Mouse (Mus musculus) cerebellum, postnatal 4 days (tissue): Measurements from ENCODE around the gene Gm49336.

Experiments
- DNase-seq, 2 experiments: peaks; one replicate each; pipeline ENCODE4 v3.0.0; 2022; ENCODE audit warnings: low spot score in 2 of 2, mixed read lengths in 1 of 2

Gene Gm49336

DNA sequence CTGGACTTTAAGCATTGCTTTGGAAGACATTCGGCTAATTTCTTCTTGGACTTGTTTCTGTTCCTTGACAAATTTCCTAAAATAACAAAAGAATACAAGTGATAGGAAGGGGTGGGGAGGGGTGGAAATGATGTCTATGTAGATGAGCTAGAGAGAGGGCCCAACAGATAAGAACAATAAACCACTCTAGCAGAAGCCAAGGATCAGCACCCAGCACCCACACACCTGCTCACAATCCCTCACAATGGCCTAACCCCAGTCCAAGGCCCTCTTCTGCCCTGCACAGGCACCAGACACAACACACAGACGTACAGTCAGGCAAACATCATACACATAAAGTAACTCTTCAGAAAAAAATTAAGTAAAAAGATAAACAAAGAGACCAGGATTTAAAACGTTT lies 12.8 kb downstream of the Gm49336 start:
- no peak for DNase-seq

DNA sequence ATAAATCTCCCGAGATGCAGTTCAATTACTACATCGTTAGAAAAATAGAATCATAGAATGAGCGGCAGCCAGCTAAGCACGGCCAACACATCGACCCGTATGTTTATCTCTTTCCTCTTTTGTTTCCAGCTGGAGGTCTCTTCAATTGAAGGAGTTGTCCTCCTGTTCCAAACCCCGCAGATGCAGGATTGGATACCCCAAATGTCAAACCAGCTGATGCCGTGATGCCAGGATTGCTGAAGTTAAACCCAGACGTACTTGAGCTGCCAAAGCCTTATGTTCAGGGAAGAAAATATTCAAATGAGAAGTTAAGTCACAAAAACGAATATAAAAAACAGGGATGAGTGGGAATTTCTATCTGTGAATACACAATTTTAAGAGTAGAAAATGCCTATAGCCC lies 31.4 kb downstream of the Gm49336 start:
- DNase-seq: no peak

DNA sequence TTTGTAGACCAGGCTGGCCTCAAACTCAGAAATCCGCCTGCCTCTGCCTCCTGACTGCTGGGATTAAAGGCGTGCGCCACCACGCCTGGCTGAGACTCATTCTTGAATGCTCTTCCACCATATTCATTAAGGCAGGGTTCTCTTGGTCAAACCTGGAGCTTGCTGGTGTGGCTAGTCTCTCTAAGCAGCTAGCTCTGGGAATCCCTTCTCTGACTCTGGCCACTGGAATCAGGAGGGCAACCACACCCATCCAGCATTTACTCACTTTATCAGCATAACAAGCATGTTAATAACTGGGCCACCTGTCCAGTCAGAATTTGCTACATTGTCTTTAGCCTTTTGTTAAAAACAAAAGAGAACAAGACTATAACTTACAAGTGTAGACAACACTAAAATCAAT lies 33.7 kb downstream of the Gm49336 start:
- DNase-seq: no peak

DNA sequence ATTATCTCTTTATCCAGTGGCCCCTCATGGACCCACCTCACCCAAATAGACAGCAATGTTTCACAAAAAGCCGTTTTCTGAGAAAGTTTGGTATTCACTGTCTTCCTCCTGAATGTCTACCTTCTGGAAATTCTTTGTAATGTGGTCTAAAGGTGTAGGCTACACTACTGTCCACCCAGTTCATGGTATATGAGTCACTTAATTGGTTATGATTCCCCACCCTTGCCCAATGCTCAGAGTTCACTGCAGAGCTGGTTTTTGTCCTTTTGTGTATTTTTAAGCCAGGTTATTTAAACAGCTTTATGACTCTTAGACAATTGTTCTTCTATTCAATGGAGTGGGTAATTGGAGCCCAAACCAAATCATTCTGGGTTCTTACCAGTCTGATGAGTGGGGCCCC lies 35.2 kb downstream of the Gm49336 start:
- DNase-seq: no peak

DNA sequence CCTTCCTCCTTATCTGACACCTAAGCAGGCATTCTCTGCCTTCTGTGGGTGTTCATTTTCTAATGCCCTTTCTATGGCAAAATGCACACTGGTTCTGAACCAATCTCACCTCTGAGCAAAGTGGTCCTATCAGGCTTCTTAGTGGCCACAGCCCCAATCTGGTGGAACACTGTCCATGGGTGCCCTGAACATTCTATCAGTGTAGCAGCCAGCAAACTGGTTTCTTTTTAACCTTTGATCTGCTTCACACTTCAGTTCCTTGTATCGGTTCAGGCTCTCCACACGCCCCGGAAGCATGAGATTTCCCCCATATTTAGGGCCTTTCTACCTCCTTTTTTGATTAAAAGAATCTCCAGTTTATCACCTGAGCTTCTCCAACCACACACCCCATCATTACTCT lies 36.3 kb downstream of the Gm49336 start:
- no peak for DNase-seq

DNA sequence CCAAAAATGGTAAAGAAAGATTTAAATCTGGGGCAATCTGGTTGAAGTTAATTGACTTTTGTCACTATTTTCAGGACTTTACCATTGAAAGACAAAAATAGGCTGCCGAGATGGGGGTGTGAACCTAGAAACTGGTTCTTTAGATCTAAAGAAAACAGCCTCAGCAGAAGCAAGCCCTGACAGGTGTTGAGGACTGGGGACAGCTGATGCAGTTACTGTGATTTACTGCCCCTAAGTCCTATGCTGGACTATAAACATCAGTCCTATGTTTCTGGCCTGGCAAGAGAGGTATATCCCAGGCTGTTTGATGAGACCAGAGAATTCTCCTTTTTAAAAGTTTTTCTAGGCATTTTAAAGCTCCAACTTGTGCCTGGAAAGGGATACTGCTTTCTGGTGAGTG lies 37.3 kb downstream of the Gm49336 start:
- no peak for DNase-seq

DNA sequence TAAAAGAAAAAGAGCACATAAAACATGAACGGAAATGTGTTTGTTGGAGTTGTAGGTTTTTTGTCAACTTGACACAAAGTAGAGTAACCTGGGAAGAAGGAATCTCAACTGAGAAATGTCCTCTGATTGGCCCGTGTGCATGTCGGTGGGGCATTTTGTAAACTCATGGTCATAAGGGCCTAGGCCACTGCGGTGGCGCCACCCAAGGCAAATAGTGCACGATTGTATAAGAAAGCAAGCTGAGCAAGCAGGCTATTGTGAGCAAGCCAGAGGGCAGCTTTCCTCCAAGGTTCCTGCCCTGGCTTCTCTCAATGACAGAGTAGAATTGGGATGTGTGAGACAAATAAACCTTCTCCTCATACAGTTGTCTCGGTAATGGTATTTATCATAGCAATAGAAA lies 42.1 kb downstream of the Gm49336 start:
- DNase-seq: no peak

DNA sequence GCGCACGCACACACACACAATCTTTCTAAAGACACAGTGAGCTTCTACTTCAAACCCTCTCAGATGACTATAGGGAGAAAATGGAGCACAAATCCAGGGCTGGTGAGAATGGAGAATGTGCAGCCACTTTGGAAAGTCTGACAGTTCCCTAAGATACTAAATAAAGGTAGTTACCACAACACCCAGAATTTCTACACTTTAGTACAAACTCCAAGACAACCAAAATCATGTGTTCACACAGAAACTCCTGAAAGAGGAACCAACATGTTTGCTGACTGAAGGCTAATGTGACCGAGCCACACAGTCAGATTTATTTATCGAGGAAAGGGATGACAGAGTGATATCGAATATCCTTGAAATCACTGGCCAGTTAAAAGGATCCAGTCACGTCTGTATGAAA lies 46.3 kb downstream of the Gm49336 start:
- DNase-seq: no peak

DNA sequence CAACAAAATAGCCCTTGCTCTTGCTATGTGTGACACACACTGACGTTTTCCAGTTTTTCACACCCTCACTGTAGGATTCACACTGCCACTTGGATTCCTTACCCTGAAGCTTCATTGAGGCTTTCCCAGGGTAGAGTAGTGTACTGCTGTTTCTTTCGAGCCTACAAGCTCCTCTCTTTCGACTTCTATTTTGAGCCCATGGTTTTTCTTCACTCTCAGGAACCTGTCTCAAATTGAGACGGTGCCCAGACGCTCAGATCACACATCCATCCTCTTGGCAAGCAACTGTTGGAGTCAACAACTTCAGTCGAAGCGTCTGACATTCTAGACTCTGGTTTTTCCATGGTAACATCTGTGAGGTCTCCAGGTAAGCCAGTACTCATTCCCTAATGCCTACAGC lies 54.4 kb downstream of the Gm49336 start, which contains the start of gene Atp8a2:
Gene Atp8a2 (minus strand): TSS at position 296 of the 400 bp plus-strand sequence.
- no peak for DNase-seq

DNA sequence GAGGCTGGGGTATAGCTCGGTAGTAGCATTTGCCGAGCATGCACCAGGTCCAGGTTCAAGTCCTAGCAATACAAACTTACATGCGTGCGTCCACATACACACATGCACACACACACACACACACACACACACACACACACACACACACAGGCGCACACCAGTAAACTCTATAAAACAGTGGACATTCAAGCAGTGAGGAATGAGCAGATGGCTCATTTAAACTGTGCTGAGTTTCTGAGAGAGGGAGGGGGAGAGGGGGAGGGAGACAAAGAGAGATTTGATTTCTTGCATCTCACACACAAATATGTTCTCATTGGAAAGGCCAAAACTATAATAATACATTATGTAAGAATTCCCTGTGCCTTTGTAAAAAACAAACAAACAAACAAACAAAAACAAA lies 55.3 kb downstream of the Gm49336 start:
- DNase-seq: no peak

DNA sequence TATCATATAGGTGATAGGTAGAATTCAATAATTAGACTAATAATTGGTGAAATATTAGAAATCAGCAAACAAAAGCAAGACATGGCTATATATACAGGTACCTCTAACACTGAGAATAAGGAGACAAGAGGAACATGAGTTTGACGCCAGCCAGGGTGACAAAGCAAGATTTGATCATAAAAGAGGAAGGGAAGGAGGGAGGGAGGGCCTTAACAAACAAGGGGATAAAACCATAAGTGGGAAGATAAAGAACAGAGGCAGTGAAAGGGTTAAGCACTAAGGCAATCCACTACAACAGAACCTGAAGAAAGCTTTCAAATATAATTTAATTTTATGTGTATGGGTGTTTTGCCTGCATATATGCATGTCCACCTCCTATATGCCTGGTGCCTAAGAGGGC lies 56.7 kb downstream of the Gm49336 start:
- DNase-seq: no peak

DNA sequence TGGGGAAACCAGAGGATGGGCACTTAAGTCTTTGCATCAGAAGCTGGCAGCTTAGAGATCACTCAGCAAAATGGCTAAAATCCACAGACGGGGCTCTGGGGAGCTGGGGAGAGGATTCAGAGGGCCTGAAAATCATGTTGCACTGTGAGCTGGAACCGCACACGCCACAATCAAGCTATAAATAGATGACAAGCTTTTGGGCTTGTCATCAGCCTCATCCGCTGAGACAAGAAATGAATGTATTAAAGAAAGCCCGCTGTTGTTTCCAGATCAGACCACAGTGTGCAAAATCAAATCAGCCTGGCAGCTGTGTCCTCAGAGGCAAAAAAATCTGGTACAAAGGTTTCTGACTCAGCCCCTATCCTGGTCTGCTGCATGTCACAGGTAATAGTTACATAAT lies 61.5 kb downstream of the Gm49336 start:
- DNase-seq: no peak

DNA sequence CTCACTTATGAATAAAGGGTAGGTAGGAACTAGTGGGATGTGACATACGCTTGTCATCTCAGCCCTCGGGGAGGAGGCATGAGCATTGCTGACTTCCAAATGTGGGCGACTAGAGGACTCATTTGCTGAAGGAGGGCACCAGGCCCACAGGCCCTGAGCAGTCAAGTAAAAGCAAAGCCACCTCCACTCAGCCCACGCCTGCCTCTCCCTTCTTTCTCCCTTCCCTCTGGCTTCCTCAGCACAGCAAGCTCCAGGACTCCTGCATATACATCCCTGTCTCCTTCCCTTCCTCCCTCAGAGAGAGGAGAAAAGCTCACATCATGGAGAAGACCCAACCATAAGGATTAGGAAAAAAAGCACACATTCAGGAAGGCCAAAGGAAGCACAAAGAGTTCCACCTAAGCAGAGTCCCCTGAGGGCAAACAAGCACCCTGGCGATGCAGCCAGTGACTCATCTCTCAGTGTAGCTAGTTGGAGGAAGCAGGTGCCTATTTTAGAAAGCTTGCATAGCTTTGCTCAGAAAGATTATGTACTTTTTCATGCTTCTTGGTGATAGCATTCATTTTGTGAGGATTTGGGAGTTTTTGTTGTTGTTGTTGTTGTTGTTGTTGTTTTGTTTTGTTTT lies 63.0 kb downstream of the Gm49336 start:
- no peak for DNase-seq

DNA sequence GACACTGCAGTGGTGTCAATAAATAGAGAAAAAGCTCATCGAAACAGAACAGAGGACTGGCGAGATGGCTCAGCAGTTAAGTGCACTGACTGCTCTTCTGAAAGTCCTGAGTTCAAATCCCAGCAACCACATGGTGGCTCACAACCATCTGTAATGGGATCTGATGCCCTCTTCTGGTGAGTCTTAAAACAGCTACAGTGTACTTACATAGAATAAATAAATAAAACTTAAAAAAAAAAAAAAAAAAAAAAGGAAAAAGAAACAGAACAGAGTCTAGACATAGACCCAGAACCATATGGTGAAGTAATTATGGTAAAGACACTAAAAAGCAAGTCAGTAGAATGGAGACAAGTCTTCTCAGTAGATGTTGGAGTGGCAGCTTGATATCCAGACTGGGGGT lies 70.0 kb downstream of the Gm49336 start:
- DNase-seq: no peak

DNA sequence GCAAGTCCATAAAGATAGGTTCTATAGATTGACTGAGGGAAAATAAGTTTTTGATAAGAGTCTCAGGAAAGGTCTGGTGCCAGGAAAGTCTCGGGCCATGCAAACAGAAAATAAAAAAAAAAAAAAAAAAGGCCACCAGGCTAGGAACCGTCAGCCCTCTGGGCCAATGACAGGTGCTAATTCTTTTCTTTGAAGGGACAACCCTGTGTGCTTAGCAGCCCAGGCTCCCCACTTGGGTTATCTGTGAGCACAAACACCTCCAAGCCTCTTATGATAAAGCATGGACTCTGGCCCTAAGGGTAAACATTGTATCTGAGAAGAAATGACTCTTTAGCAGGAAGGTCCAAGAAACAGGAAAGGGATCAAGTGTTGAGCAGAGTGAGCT lies 72.7 kb downstream of the Gm49336 start:
- no peak for DNase-seq

DNA sequence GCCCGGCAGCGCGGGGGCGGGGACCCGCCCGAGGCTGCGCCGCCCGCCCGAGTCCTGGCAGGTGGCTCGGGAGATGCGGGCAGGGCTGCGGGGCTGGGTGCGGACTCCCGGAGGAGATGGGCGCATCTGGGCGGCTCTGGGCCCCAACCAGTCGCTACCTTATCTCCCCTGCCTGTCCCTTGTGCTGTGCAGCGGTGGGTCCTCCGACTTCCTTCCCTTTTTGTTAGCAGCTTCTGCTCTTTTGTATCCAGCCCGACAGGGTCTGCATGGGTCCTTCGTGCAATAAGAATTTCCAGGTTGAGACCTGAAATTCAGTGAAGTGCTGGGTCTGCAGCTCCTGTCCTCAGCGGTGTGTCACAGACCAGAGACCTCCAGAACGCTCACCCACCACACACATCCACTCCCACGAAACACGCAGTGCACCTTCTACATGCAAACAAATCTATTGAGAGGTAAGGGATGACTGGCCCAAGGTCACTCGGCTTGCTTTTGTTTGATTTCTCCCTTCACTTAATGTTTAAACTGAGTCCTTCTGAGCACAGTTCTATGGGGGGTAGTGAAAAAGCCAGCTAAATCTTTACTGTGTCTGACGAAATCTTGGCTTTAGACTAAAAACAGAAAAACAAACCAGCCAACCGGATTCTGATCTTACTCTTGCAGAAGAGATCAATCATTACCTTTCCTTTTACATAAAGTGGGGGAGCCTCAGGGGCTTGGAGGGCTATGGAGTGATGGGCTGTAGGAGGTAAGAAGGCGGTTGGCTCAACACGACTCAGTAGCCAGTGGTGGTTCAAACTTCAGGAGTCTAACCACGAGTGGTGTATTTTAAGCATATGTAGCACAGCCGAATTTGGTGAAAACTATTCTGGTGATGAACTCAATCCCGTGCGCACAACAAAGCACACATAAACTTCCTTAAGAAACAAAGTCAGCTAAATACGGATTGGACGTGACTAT lies 73.4 kb downstream of the Gm49336 start:
- peak in 1 of 2 experiments; percentile 32 for DNase-seq

DNA sequence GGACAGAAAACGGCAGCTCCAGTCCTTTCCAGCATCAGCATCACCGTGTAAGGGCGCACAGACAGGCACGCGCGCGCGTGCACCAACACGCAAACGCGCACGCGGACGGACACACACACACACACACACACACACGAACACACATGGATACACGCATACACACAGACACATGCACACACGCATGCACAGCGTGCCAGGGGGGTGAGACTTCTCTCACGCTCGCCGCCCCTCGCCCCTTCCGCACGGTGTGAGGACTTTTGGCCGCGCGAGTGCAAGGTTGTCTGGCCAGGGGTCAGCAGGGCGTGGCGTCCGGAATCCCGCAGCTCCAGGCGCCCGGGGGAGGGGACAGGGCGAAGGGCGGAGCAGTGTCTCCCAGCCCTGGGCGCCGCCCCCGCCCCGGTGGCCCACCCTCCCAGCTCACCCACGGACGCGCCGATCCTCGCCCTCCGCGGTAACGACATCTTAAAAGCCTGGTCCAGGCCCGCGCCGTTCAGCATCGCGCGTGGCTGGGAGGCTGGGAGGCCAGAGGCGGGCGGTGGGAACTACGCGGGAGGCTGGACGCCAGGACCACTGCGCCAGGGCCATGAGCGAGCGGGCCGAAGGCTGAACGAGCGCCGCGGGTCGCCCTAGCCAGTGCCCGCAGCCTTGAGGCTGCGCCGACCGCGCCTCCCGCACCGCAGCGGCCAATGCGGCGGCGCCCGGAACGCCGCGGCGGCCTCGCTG lies 74.3 kb downstream of the Gm49336 start:
- DNase-seq: peak; percentile 46 to 55

DNA sequence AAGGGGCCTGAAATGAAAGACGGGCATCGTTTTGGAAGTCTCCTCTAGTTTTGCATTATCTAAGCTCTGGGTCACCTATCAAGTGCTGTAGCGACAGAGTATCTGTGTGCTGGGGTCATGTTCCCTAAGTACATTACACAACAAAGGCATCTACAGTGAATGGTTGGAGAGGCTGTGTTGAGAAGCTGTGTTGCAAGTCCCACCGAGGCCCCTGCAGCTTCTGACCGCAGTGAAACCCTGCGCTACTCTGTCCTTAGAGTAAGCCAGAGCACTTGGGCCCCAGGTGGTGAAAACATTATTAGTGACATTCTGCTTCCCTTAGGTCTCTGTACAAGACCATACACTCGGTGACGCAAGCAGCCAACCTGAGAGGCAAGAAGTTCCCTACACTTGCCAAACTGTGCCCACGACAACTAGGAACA lies 74.8 kb downstream of the Gm49336 start:
- DNase-seq: no peak

DNA sequence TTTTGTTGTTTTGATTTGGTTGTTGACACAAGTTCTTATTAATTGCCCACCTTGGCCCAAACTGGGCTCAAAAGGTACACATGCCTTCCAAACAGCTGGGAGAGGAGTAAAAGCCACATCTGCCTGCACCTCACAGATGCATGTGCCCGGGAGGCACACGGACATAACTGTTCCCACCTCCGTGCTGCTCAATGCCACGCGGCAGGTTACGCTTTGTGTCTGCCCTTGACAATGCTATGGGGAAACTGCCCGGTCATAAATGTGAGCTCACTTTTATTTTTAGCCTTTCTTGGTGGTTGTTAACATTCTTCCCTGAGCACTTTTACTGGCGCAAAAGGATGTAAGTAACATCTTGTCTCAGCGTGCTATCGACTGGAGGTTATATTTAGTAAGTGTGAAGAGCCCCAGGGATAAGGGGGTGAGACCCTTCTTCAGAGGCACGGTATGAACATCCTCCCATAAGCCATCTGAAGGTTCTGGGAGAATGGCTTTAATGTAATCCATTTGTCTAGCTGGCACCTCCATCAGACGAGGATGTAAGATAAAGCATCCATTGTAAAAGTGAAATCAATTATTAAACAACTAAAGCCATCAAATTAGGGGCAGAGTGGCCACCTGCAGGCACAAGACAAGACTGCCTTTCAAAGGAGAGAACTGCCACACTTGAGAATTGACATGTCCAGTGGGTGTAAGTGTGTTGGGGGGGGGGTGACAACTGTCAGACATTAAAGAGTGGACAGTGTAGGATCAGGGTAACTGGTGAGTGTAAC lies 78.8 kb downstream of the Gm49336 start:
- no peak for DNase-seq

DNA sequence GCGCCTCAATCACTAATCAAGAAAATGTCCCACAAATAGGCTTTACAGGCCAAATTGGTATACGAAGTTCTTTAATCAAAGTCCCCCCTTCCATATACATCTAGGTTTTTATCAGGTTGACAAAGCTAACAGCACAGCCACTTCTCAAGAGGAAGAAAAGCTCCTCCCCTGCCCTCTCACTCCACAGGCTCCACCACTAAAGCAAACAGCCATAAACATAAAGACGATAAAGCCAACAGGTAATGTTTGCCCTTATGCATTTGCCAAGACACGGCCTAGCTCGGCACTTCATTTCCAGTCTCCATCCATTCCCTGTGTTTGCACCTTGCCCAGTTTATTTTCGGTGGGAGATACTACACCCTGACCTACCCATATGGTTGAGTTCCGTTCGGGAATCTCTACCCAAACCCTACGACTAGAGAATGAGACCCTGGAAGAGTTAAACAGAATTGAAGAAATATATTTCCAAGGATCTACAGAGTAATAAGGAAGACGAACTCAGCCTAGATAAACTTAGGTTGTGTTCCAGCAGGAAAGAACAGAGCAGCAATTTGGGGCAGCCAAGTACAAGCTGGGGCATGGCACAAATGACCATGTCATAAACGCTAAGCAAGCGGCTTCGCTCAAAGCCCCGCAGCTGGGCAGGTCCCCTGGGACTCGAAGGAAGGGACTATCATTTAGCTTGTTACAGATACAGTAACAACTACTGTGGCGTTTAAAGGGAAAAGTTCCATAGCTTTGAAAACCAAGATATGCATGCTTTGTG lies 80.3 kb downstream of the Gm49336 start:
- no peak for DNase-seq

DNA sequence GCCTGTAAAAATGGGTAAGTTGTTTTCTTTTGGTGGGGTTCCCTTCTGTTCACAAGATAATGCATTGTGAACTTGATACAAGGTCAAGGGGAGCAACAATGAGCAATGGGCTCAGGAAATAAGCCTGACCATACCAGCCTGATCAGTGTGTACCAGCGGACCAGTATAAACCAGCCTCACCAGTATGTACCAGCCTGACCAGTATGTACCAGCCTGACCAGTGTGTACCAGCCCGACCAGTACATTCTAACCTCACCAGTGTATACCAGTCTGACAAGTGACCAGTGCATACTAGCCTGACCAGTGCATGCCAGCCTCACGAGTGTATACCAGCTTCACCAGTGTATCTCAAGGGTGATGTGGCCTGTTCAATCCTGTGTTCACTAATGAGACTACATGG lies 87.9 kb downstream of the Gm49336 start:
- DNase-seq: no peak
